Mouse (Mus musculus) limb, embryonic 13.5 days (tissue): ENCODE data around the gene Tmtc1. TPM values are rescaled to one million over a fixed set of nuclear protein-coding genes. Genes with fewer than 3 reads are reported as not detected.

Experiments used
- ATAC-seq: fragments of 200-750 bp; cut with Nextera tagmentation; 2 replicates; pipeline ENCODE4 v1.8.0; 2017; ENCODE audit warnings: low read depth, moderate number of reproducible peaks, moderate TSS enrichment; ENCODE audit not compliant: low FRiP score
- H3K27ac ChIP-seq: fragments of 300-500 bp; sonication (generic); 2 replicates; pipeline ENCODE4 v1.5.1; 2015; ENCODE audit warnings: inconsistent platforms, mild to moderate bottlenecking, moderate library complexity
- H3K27me3 ChIP-seq: fragments of 300-500 bp; sonication (generic); 2 replicates; pipeline ENCODE4 v1.6.1; 2015; ENCODE audit warnings: mild to moderate bottlenecking, inconsistent platforms
- H3K36me3 ChIP-seq: fragments of 300-500 bp; sonication (generic); 2 replicates; pipeline ENCODE4 v1.6.1; 2015; ENCODE audit warnings: inconsistent platforms, mild to moderate bottlenecking, moderate library complexity
- H3K4me1 ChIP-seq: fragments of 300-500 bp; sonication (generic); 2 replicates; pipeline ENCODE4 v1.6.1; 2015; ENCODE audit warnings: inconsistent platforms
- H3K4me2 ChIP-seq: fragments of 300-500 bp; sonication (generic); replicated peaks from 2 replicates; pipeline ENCODE4 v1.6.1; 2015; ENCODE audit warnings: inconsistent platforms, mild to moderate bottlenecking, moderate library complexity
- H3K4me3 ChIP-seq: fragments of 300-500 bp; sonication (generic); 2 replicates; pipeline ENCODE4 v1.5.1; 2015; ENCODE audit warnings: moderate library complexity, mild to moderate bottlenecking, inconsistent platforms
- H3K9ac ChIP-seq: fragments of 300-500 bp; sonication (generic); 2 replicates; pipeline ENCODE4 v1.6.1; 2015; ENCODE audit warnings: mild to moderate bottlenecking, inconsistent platforms
- H3K9me3 ChIP-seq: fragments of 300-500 bp; sonication (generic); 2 replicates; pipeline ENCODE4 v1.6.1; 2016; ENCODE audit warnings: inconsistent platforms
- WGBS: fragments of 180-500 bp; shearing (Covaris S2); methylation state at CpG from one replicate; pipeline ENCODE4 v1.1.7; 2015; 5-methylcytosine and 5-hydroxymethylcytosine counted together
- polyA plus RNA-seq: library from polyadenylated mRNA; unstranded; fragments of >200 nt; fragmentation: Nextera tagmentation; extraction: Ambion mirVana; gene quantifications from 2 replicates; pipeline ENCODE4 v1.2.1, GENCODE M21; 2015

Tmtc1 gene
- polyA plus RNA-seq, 1 experiment from 2014 or later, result 1.2 TPM

DNA sequence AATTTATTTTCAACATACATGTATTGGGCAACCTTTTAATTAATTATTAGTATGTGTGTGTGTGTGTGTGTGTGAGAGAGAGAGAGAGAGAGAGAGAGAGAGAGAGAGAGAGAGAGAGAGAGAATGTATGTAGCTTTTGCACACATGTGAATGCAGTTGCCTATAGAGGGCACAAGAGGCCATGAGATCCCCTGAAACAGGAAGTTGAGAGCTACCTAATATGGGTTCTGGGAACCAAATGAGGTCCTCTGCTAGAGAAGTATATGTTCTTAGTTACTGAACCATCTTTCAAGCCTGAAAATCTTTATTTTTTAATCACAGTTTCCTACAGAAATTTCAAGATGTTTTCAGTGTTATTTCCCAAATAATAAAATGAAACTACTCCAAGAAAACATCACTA is 30.6 kb downstream of the Tmtc1 start:
- H3K4me2 ChIP-seq, result no peak overlapping the region
- H3K4me1 ChIP-seq, result no peaks in the 10 kb centered on the region
- H3K9me3 ChIP-seq, result no peaks in the 10 kb centered on the region
- no peak overlapping the region for H3K9ac ChIP-seq
- no peak for ATAC-seq
- no peak overlapping the region for H3K27ac ChIP-seq
- H3K4me3 ChIP-seq, result no peak overlapping the region
- no peaks in the 10 kb centered on the region for H3K27me3 ChIP-seq
- no peaks in the 10 kb centered on the region for H3K36me3 ChIP-seq

DNA sequence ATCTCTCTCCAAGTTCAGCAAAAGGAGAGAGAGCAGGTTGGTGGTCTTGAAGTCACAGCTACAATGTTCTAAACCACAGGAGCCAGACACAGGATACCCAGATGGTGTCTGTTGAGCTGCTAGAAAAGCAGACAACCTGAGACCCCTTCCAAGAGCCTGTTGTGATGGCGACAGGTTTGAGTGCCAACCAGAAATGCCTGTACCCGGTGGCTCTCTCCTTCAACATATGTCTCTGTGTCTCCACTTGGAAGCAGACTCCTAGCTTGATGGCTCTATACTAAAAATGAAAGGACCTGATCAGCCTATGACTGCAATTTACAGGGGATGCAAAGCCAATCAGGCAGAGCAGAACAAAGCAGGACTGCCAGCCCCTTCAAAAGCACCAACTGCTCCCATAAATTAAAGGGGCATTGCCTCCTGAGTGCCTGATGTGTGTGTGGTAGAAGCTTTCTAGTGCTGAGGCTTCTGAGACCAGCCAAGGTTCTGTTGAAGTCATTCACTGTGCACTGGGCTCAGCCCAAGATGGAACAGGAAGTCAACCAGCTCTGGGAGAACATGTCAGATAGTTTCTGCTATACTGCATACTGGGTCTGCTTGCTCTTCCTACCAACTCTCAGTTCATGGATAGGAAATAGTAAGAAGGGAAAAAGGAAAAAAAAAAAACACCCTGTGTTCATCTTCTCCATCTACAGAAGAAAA is 37.2 kb downstream of the Tmtc1 start:
- Histone ChIP-seq H3K4me2 (no peak overlapping the region), H3K4me1 (no peaks in the 10 kb centered on the region), H3K4me3 (no peak overlapping the region), H3K9me3 (no peaks in the 10 kb centered on the region), H3K9ac (no peak overlapping the region), H3K36me3 (no peaks in the 10 kb centered on the region), H3K27ac (no peak overlapping the region), H3K27me3 (no peaks in the 10 kb centered on the region)
- ATAC-seq, result no peak
- WGBS, result 58% methylated on average over 2 of the region's 2 CpGs

DNA sequence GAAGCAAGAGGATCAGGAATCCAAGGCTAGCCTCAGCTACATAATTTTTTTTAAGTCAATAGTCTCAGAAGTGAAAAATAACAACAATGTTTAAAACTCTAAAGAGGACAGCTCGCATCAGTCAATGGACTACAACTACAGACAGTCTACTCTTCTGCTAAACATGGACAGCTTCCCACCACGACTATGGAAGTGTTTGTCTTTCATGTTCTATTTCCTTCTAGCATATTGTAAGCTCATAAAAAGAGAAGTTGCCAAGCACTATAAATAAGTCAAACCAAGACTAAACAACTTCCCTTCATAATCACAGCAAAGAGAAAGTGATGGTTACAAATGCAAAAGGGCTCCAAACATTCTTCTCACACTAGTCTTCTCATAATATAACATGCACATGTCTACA is 38.6 kb downstream of the Tmtc1 start:
- H3K4me1 ChIP-seq, result no peaks in the 10 kb centered on the region
- no peaks in the 10 kb centered on the region for H3K9me3 ChIP-seq
- WGBS, result 65% methylated on average over 2 of the region's 2 CpGs
- no peaks in the 10 kb centered on the region for H3K36me3 ChIP-seq
- no peaks in the 10 kb centered on the region for H3K27me3 ChIP-seq
- no peak overlapping the region for H3K9ac ChIP-seq
- no peak overlapping the region for H3K4me2 ChIP-seq
- no peak overlapping the region for H3K4me3 ChIP-seq
- no peak overlapping the region for H3K27ac ChIP-seq
- ATAC-seq, result no peak

DNA sequence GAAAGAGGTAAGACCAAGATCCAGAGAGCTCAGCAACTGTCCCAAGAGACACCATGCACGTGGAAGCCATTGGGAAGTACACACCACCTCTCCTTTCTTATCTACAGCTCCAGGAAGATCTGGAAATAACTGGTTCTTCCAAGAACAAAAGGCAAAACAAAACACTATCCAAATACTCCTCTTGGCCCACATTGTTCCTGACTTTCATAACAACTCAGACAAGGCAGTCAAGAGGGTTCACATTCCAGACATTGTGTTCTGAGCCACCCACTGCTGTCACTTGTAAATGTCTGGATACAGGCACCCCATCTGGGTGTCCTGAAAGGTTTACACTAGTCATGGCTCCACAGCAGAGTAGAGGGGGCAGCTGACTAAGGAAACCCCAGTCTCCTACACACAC is 39.7 kb downstream of the Tmtc1 start:
- Histone ChIP-seq H3K36me3 (no peaks in the 10 kb centered on the region), H3K9ac (no peak overlapping the region), H3K27me3 (no peaks in the 10 kb centered on the region), H3K4me2 (no peak overlapping the region), H3K9me3 (no peaks in the 10 kb centered on the region), H3K4me3 (no peak overlapping the region), H3K27ac (no peak overlapping the region), H3K4me1 (no peaks in the 10 kb centered on the region)
- no peak; the same call in 1 of the 2 replicates for ATAC-seq
- WGBS, result 76% methylated on average over 1 of the region's 1 CpGs

DNA sequence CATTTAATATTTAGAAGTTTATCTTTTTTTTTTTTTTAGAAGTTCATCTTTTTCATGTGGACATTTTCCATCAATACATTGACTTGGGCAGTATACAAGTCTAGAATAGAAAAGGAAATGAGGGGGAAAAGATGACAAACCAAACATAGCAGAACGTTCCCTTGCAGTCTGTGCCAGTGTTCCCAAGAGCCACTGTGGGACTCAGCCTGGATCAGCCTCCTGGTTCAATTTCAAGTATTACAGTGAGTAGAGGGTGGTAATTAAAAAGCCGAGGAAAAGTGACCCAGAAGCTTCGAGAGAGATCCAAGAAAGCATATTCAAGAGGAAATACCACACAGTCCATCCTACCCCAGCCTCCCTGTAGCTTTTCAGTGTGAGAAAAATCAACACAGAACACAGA is 40.4 kb downstream of the Tmtc1 start:
- 62% methylated on average over 3 of the region's 3 CpGs for WGBS
- Histone ChIP-seq H3K27me3 (no peaks in the 10 kb centered on the region), H3K9me3 (no peaks in the 10 kb centered on the region), H3K4me1 (no peaks in the 10 kb centered on the region), H3K36me3 (no peaks in the 10 kb centered on the region), H3K27ac (no peak overlapping the region), H3K9ac (no peak overlapping the region), H3K4me3 (no peak overlapping the region), H3K4me2 (no peak overlapping the region)
- ATAC-seq, result no peak

DNA sequence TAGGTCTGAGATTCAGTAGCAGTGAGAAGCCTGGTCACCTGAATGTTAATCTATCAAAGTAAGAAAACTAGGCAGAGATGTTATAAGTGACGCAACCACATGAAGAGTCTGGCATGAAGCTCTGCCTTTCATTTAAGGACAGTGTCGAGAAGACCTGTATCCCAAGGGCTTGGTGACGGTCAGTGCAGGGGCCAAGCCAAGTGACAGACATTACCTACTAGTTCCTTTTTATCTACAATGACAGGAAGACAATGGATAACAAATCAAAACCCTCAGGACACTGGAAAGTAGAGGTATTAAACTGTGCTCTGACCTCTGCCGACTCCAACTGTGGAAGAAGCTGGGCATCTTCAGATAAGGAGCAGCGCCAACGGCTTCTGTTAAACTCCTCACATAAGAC is 43.2 kb downstream of the Tmtc1 start:
- no peak for ATAC-seq
- Histone ChIP-seq H3K9me3 (no peaks in the 10 kb centered on the region), H3K36me3 (no peaks in the 10 kb centered on the region), H3K4me1 (no peaks in the 10 kb centered on the region), H3K27me3 (no peaks in the 10 kb centered on the region), H3K4me3 (no peak overlapping the region), H3K9ac (no peak overlapping the region), H3K27ac (no peak overlapping the region), H3K4me2 (no peak overlapping the region)
- WGBS, result 92% methylated on average over 6 of the region's 6 CpGs

DNA sequence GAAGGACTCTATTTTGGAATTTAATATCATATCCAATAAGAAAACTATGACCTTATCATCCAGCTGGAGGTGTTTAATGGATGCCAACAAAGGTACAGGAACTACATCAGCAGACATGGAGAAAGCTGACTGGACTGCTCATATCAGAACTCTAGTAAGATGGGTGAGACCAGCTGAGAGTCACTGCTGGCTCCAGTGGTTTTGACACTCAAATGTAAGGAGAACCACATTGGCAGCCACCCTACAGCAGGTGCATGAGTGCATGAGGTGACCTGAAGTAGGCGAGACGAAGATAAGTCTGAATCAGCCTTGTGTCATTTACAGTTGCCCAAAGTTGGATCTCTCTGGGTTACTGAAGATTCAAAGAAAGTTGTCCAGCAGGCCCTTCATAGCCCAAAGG is 44.6 kb downstream of the Tmtc1 start:
- WGBS, result 90% methylated on average over 2 of the region's 2 CpGs
- no peak for ATAC-seq
- no peak overlapping the region for H3K27ac ChIP-seq
- no peaks in the 10 kb centered on the region for H3K27me3 ChIP-seq
- no peaks in the 10 kb centered on the region for H3K36me3 ChIP-seq
- no peak overlapping the region for H3K9ac ChIP-seq
- no peak overlapping the region for H3K4me3 ChIP-seq
- H3K9me3 ChIP-seq, result no peaks in the 10 kb centered on the region
- H3K4me1 ChIP-seq, result no peaks in the 10 kb centered on the region
- no peak overlapping the region for H3K4me2 ChIP-seq

DNA sequence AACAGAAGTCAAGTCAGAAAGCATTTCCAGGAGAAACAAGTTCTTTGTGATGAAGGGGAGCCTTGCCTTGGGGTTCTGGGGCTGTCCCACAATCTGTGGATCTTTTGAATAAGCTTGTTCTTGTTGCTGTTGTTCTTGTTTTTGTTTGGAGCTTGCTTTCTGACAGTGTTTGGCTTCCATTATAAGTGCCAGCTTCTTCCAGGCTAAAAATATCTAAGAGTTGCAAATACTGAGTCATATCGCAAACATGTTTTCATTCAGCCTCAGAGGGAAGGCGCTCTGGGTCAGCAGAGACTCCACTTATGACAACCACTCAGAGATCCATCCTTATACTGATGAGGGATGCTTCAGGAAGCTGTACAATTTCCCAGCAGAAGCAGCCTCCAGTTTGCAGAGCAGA is 45.3 kb downstream of the Tmtc1 start:
- H3K4me2 ChIP-seq, result no peak overlapping the region
- H3K36me3 ChIP-seq, result no peaks in the 10 kb centered on the region
- ATAC-seq, result no peak
- H3K9me3 ChIP-seq, result no peaks in the 10 kb centered on the region
- no peak overlapping the region for H3K4me3 ChIP-seq
- no peak overlapping the region for H3K9ac ChIP-seq
- H3K4me1 ChIP-seq, result no peaks in the 10 kb centered on the region
- H3K27me3 ChIP-seq, result no peaks in the 10 kb centered on the region
- no peak overlapping the region for H3K27ac ChIP-seq
- WGBS, result 86% methylated on average over 2 of the region's 2 CpGs

DNA sequence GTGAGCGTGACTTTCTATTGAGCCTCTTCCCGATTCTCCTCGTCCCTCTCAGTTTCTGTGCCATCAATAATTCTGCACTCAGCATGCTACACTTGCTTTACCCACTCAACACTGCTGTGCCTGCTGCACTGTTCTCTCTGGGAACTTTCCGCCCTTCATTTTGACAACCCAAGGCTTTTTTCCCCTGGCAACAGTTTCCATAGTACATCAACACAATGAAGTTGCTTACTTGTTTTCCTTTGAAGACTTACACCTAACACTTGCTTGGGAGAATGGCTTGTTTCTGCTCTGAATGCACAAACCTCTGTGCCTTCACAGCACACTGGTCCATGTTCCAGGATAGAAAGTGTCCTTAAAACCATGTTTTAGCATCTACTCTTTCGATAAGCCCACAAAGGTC is 46.9 kb downstream of the Tmtc1 start:
- no peak overlapping the region for H3K9ac ChIP-seq
- no peaks in the 10 kb centered on the region for H3K36me3 ChIP-seq
- no peak overlapping the region for H3K27ac ChIP-seq
- no peak for ATAC-seq
- 90% methylated on average over 5 of the region's 5 CpGs for WGBS
- H3K4me3 ChIP-seq, result no peak overlapping the region
- no peaks in the 10 kb centered on the region for H3K27me3 ChIP-seq
- H3K4me1 ChIP-seq, result peaks cover 2% of the 10 kb centered on the region
- H3K9me3 ChIP-seq, result no peaks in the 10 kb centered on the region
- H3K4me2 ChIP-seq, result no peak overlapping the region

DNA sequence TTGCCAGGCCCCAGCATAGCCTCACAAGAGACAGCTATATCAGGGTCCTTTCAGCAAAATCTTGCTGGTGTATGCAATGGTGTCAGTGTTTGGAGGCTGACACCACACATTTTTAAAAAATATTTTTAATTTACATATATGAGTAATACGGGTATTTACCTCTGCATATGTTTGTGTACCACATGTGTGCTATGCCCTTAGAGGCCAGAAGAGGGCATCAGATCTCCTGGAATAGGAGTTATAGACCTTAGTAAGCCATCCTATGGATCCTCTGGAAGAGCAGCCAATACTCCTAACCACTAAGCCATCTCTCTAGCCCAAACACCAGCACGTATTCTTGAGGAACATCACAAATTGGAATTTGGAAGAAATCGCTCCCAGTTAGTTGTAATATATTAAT is 48.9 kb downstream of the Tmtc1 start:
- no peak overlapping the region for H3K9ac ChIP-seq
- ATAC-seq, result no peak
- no peaks in the 10 kb centered on the region for H3K27me3 ChIP-seq
- H3K4me3 ChIP-seq, result no peak overlapping the region
- no peaks in the 10 kb centered on the region for H3K9me3 ChIP-seq
- peaks cover 19% of the 10 kb centered on the region for H3K4me1 ChIP-seq
- H3K36me3 ChIP-seq, result no peaks in the 10 kb centered on the region
- no peak overlapping the region for H3K27ac ChIP-seq
- 83% methylated on average over 3 of the region's 3 CpGs for WGBS
- no peak overlapping the region for H3K4me2 ChIP-seq

DNA sequence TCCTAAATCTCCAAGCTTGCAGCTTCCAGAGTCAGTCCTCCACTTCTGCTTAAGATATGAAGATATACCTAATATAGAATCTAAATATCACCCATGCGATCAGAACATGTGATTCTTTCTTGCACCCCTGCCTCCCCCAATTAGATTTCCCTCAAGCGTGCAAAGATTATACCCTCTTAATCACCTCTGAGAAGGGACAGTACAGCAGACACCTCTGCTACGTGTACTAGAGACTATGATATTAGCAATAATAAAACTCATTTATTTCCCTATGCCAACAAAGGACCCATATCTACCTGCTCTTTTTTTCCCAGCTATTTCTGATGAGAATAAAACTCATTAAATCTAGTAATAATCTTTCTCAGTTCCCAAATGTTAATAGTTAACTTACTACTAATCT is 49.9 kb downstream of the Tmtc1 start:
- 83% methylated on average over 3 of the region's 3 CpGs for WGBS
- no peak overlapping the region for H3K27ac ChIP-seq
- ATAC-seq, result no peak

DNA sequence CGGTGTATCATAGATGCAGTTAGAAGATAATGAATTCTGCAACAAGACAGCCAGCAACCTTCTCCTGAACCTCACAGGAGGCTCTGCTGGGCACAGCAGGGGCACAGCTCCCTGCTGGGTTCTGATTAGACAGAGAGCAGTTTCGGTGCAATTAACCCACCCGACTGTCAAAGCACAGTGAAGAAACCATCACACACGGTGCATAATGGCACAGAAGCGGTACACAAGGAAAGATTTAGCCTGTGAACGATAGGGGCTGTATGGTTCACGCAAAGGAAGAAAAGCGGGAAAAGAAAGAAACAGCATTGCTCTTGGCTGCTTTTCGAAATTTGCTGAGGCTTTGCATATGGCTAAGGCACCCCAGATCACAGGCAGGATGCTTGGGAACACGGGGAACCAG is 52.0 kb downstream of the Tmtc1 start:
- no peak overlapping the region for H3K9ac ChIP-seq
- no peak overlapping the region for H3K4me2 ChIP-seq
- no peak overlapping the region for H3K27ac ChIP-seq
- 35% methylated on average over 10 of the region's 10 CpGs for WGBS
- H3K4me3 ChIP-seq, result no peak overlapping the region
- no peak for ATAC-seq
- H3K9me3 ChIP-seq, result no peaks in the 10 kb centered on the region
- peaks cover 19% of the 10 kb centered on the region for H3K4me1 ChIP-seq
- no peaks in the 10 kb centered on the region for H3K36me3 ChIP-seq
- H3K27me3 ChIP-seq, result no peaks in the 10 kb centered on the region

More for the DNA sequence above, 49.9 kb downstream of the Tmtc1 start:
- Histone ChIP-seq H3K4me3 (no peak overlapping the region), H3K9me3 (no peaks in the 10 kb centered on the region), H3K4me1 (peaks cover 19% of the 10 kb centered on the region), H3K4me2 (no peak overlapping the region), H3K36me3 (no peaks in the 10 kb centered on the region), H3K9ac (no peak overlapping the region), H3K27me3 (no peaks in the 10 kb centered on the region)

DNA sequence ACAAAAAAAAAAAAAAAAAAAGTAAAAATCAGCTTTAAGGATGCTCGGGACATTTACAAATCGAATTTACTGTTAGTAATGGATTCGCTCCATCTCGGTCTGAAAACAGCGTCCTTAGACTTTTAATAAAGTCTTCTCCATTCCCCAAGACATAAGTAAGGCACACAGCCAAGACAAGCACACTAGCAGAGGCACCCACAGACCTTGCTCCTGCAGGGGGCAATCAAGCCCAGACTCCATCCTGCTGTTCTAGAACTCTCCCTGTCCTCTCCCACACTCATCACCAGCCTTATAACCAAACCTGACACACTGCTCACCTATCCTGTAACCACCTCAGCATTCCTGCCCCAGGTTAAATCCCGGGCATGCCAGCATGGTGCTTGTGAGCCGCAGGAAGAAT is 52.9 kb downstream of the Tmtc1 start:
- H3K36me3 ChIP-seq, result no peaks in the 10 kb centered on the region
- H3K27me3 ChIP-seq, result no peaks in the 10 kb centered on the region
- no peak overlapping the region for H3K4me3 ChIP-seq
- 65% methylated on average over 7 of the region's 7 CpGs for WGBS
- H3K27ac ChIP-seq, result no peak overlapping the region
- ATAC-seq, result no peak
- peaks cover 19% of the 10 kb centered on the region for H3K4me1 ChIP-seq
- H3K9me3 ChIP-seq, result no peaks in the 10 kb centered on the region
- H3K4me2 ChIP-seq, result no peak overlapping the region
- no peak overlapping the region for H3K9ac ChIP-seq
